Mouse (Mus musculus): ENCODE results near the gene Pfn1.

GRCm38 (mm10) chr11:70654198-70654922, at the start of gene Pfn1:
- TF ChIP-seq CTCF (IDR thresholded peaks at IDR 0.05; ENCODE audit: control insufficient read depth, insufficient read depth, insufficient replicate concordance, low read depth, low read length) (no peak), POLR2A (IDR thresholded peaks at IDR 0.05; ENCODE audit: control insufficient read depth, low read depth, low read length) (peak; percentile 80)
